Mouse (Mus musculus): ENCODE results near the gene Ptpn6.
A peak's percentile ranks its signal among the peaks of the same experiment; 100 is the strongest.

Gene Ptpn6

GRCm38 (mm10) chr6:124724472-124724871 lies 14.0 kb downstream of the Ptpn6 start:
- DNase-seq = no peak

- DNase-seq = peak; percentile 54
Measured at GRCm38 (mm10) chr6:124723541-124723940, 15.0 kb downstream of the Ptpn6 start.

- no peak for DNase-seq
Measured at GRCm38 (mm10) chr6:124722876-124723473, 15.5 kb downstream of the Ptpn6 start.

- peak; percentile 39 for DNase-seq
Measured at GRCm38 (mm10) chr6:124720904-124721303, 17.6 kb downstream of the Ptpn6 start.

- no peak for DNase-seq
Measured at GRCm38 (mm10) chr6:124719354-124719978, 19.0 kb downstream of the Ptpn6 start.

- DNase-seq = peak; percentile 87
Measured at GRCm38 (mm10) chr6:124718703-124719102, 19.8 kb downstream of the Ptpn6 start.

- DNase-seq = no peak
Measured at GRCm38 (mm10) chr6:124717968-124718367, 20.5 kb downstream of the Ptpn6 start.

GRCm38 (mm10) chr6:124716864-124717490 lies 21.5 kb downstream of the Ptpn6 start:
- peak; percentile 75 for DNase-seq

- no peak for DNase-seq
Measured at GRCm38 (mm10) chr6:124712918-124713317, 25.6 kb downstream of the Ptpn6 start.

- peak; percentile 99 for DNase-seq
Measured at GRCm38 (mm10) chr6:124711824-124712782, 26.4 kb downstream of the Ptpn6 start, which contains the start of the genes Emg1 and Phb2. Gene Emg1, minus strand, starts transcription at chr6:124712178. Gene Phb2, plus strand, starts transcription at chr6:124712336.

GRCm38 (mm10) chr6:124708289-124708889 lies 30.1 kb downstream of the Ptpn6 start:
- no peak for DNase-seq

GRCm38 (mm10) chr6:124706061-124706627 lies 32.4 kb downstream of the Ptpn6 start:
- DNase-seq = no peak

- no peak for DNase-seq
Measured at GRCm38 (mm10) chr6:124704417-124704816, 34.1 kb downstream of the Ptpn6 start.

- DNase-seq = no peak
Measured at GRCm38 (mm10) chr6:124703789-124704188, 34.7 kb downstream of the Ptpn6 start.

- peak; percentile 86 for DNase-seq
Measured at GRCm38 (mm10) chr6:124702784-124703103, 35.8 kb downstream of the Ptpn6 start.

- no peak for DNase-seq
Measured at GRCm38 (mm10) chr6:124702102-124702783, 36.3 kb downstream of the Ptpn6 start.

- no peak for DNase-seq
Measured at GRCm38 (mm10) chr6:124701338-124701737, 37.2 kb downstream of the Ptpn6 start.

- peak; percentile 78 for DNase-seq
Measured at GRCm38 (mm10) chr6:124699962-124700610, 38.4 kb downstream of the Ptpn6 start.

GRCm38 (mm10) chr6:124699366-124699765 lies 39.1 kb downstream of the Ptpn6 start:
- no peak for DNase-seq

GRCm38 (mm10) chr6:124698751-124699150 lies 39.8 kb downstream of the Ptpn6 start:
- no peak for DNase-seq
